Mouse (Mus musculus) midbrain, embryonic 16.5 days (tissue): ENCODE data around the gene Olfr465-ps1. TPM values are rescaled to one million over a fixed set of nuclear protein-coding genes. Genes with fewer than 3 reads are reported as not detected.

Experiments used
- ATAC-seq: fragments of 200-750 bp; cut with Nextera tagmentation; 2 replicates; pipeline ENCODE4 v1.8.0; 2017; ENCODE audit warnings: moderate TSS enrichment
- H3K27ac ChIP-seq: fragments of 300-500 bp; sonication (generic); 2 replicates; pipeline ENCODE4 v1.5.1; 2014; ENCODE audit warnings: mild to moderate bottlenecking, low read length, mixed read lengths
- H3K27me3 ChIP-seq: fragments of 300-500 bp; sonication (generic); 2 replicates; pipeline ENCODE4 v1.6.1; 2014; ENCODE audit warnings: low read depth, low read length, mixed read lengths; ENCODE audit not compliant: control insufficient read depth, insufficient read depth
- H3K36me3 ChIP-seq: fragments of 300-500 bp; sonication (generic); 2 replicates; pipeline ENCODE4 v1.6.1; 2014; ENCODE audit warnings: mild to moderate bottlenecking, low read length, moderate library complexity, mixed read lengths; ENCODE audit not compliant: control insufficient read depth, insufficient read depth
- H3K4me1 ChIP-seq: fragments of 300-500 bp; sonication (generic); 2 replicates; pipeline ENCODE4 v1.6.1; 2014; ENCODE audit warnings: mild to moderate bottlenecking, low read length, mixed read lengths; ENCODE audit not compliant: control insufficient read depth, insufficient read depth
- H3K4me2 ChIP-seq: fragments of 300-500 bp; sonication (generic); 2 replicates; pipeline ENCODE4 v1.6.1; 2014; ENCODE audit warnings: mild to moderate bottlenecking, low read length, mixed read lengths
- H3K4me3 ChIP-seq: fragments of 300-500 bp; sonication (generic); 2 replicates; pipeline ENCODE4 v1.5.1; 2014; ENCODE audit warnings: low read depth, mild to moderate bottlenecking, low read length, moderate library complexity, mixed read lengths
- H3K9ac ChIP-seq: fragments of 300-500 bp; sonication (generic); 2 replicates; pipeline ENCODE4 v1.6.1; 2014; ENCODE audit warnings: low read depth, low read length, mixed read lengths
- H3K9me3 ChIP-seq: fragments of 300-500 bp; sonication (generic); replicated peaks from 2 replicates; pipeline ENCODE4 v1.6.1; 2014; ENCODE audit warnings: mild to moderate bottlenecking, low read length, mixed read lengths; ENCODE audit not compliant: control insufficient read depth, poor library complexity, severe bottlenecking
- WGBS: fragments of 180-500 bp; shearing (Covaris S2); extraction: QIAGEN DNeasy Blood & Tissue Kit; methylation state at CpG from one replicate; pipeline ENCODE4 v1.1.7; 2014; 5-methylcytosine and 5-hydroxymethylcytosine counted together
- polyA plus RNA-seq: library from polyadenylated mRNA; unstranded; fragments of >200 nt; fragmentation: Nextera tagmentation; extraction: Ambion mirVana; gene quantifications from 2 replicates; pipeline ENCODE4 v1.2.1, GENCODE M21; 2015

Gene Olfr465-ps1
- polyA plus RNA-seq, 1 experiment from 2014 or later = not detected

GRCm38 (mm10) chr13:65122111-65122510, 15.8 kb upstream of the Olfr465-ps1 start:
- Histone ChIP-seq H3K27me3 (no peaks in the 10 kb centered on the region), H3K9me3 (no peaks in the 10 kb centered on the region), H3K4me2 (no peak overlapping the region), H3K4me1 (no peaks in the 10 kb centered on the region), H3K9ac (no peak overlapping the region), H3K36me3 (no peaks in the 10 kb centered on the region), H3K4me3 (no peak overlapping the region), H3K27ac (no peak overlapping the region)
- 90% methylated on average over 1 of the region's 1 CpGs for WGBS
- no peak for ATAC-seq

GRCm38 (mm10) chr13:65127063-65127847, 10.6 kb upstream of the Olfr465-ps1 start:
- Histone ChIP-seq H3K27me3 (no peaks in the 10 kb centered on the region), H3K9ac (no peak overlapping the region), H3K36me3 (no peaks in the 10 kb centered on the region), H3K4me3 (no peak overlapping the region), H3K27ac (no peak overlapping the region), H3K9me3 (no peaks in the 10 kb centered on the region), H3K4me1 (no peaks in the 10 kb centered on the region), H3K4me2 (no peak overlapping the region)
- 68% methylated on average over 3 of the region's 3 CpGs for WGBS
- ATAC-seq = no peak

GRCm38 (mm10) chr13:65149940-65150339, 12.1 kb downstream of the Olfr465-ps1 start, which contains the start of gene Olfr466:
Gene Olfr466, plus strand, starts transcription at chr13:65150240.
- Histone ChIP-seq H3K27me3 (no peaks in the 10 kb centered on the region), H3K4me2 (no peak within 1 kb of the TSS), H3K9me3 (no peaks in the 10 kb centered on the region), H3K36me3 (no peaks in the 10 kb centered on the region), H3K4me3 (no peak within 1 kb of the TSS), H3K9ac (no peak within 1 kb of the TSS), H3K27ac (no peak within 1 kb of the TSS), H3K4me1 (no peaks in the 10 kb centered on the region)
- ATAC-seq = no peak
- WGBS = 76% methylated on average over 1 of the region's 1 CpGs

GRCm38 (mm10) chr13:65174102-65174501, 36.2 kb downstream of the Olfr465-ps1 start:
- Histone ChIP-seq H3K27me3 (no peaks in the 10 kb centered on the region), H3K4me1 (no peaks in the 10 kb centered on the region), H3K4me2 (no peak overlapping the region), H3K27ac (no peak overlapping the region), H3K9me3 (no peaks in the 10 kb centered on the region), H3K4me3 (no peak overlapping the region), H3K36me3 (no peaks in the 10 kb centered on the region), H3K9ac (no peak overlapping the region)
- 80% methylated on average over 3 of the region's 3 CpGs for WGBS
- ATAC-seq = no peak

GRCm38 (mm10) chr13:65175734-65176471, 38.0 kb downstream of the Olfr465-ps1 start:
- Histone ChIP-seq H3K4me3 (peak overlapping the region; percentile 42), H3K36me3 (no peaks in the 10 kb centered on the region), H3K4me2 (peak overlapping the region; percentile 65), H3K9ac (peak overlapping the region; percentile 63), H3K27ac (no peak overlapping the region), H3K27me3 (no peaks in the 10 kb centered on the region), H3K9me3 (no peaks in the 10 kb centered on the region), H3K4me1 (no peaks in the 10 kb centered on the region)
- WGBS = 22% methylated on average over 46 of the region's 46 CpGs
- peak; percentile 82 for ATAC-seq

- no peaks in the 10 kb centered on the region for H3K36me3 ChIP-seq
- ATAC-seq = peak; percentile 42; the same call in 1 of the 2 replicates
- no peak overlapping the region for H3K9ac ChIP-seq
- no peaks in the 10 kb centered on the region for H3K9me3 ChIP-seq
- 56% methylated on average over 15 of the region's 15 CpGs for WGBS
- H3K4me3 ChIP-seq = no peak overlapping the region
- H3K27ac ChIP-seq = no peak overlapping the region
- H3K4me1 ChIP-seq = no peaks in the 10 kb centered on the region
- H3K27me3 ChIP-seq = no peaks in the 10 kb centered on the region
- no peak overlapping the region for H3K4me2 ChIP-seq
These were observed 38.7 kb downstream of the Olfr465-ps1 start for GRCm38 (mm10) chr13:65176472-65177091.

Other genes starting within 250 kb of the Olfr465-ps1 start
- gene Cntnap3, start 234.1 kb upstream of the Olfr465-ps1 start, polyA plus RNA-seq = 0.73 and 0.85 TPM in 2 replicates
- not detected in 2 replicates for gene Spata31, start 220.7 kb upstream of the Olfr465-ps1 start, polyA plus RNA-seq
- gene Spata31d1c, start 105.0 kb upstream of the Olfr465-ps1 start, polyA plus RNA-seq = not detected in 2 replicates
- gene Prss47, start 85.3 kb upstream of the Olfr465-ps1 start, polyA plus RNA-seq = not detected in 2 replicates
- gene Mfsd14b, start 25.1 kb upstream of the Olfr465-ps1 start, polyA plus RNA-seq = 29.1 and 30.4 TPM in 2 replicates
- not detected in 2 replicates for gene Olfr466, start 12.2 kb downstream of the Olfr465-ps1 start, polyA plus RNA-seq
- not detected in 2 replicates for gene Nlrp4f, start 67.9 kb downstream of the Olfr465-ps1 start, polyA plus RNA-seq
- 0.29 and 0.50 TPM in 2 replicates for gene Gm10775, start 121.5 kb downstream of the Olfr465-ps1 start, polyA plus RNA-seq
- gene Zfp369, start 140.7 kb downstream of the Olfr465-ps1 start, polyA plus RNA-seq = 16.1 and 18.2 TPM in 2 replicates